Mouse (Mus musculus) lung, adult 18-20 months (tissue): ENCODE measurements around the gene Haus2.
"Not testable (repeated sequence)": the region's sequence is repeated elsewhere in the genome, so short reads cannot be mapped to it uniquely, and the experiment has no call there.

Experiments
- DNase-seq, 2 experiments: peaks; one replicate each; pipeline ENCODE4 v3.0.0; 2022; ENCODE audit warnings: mixed read lengths in 2 of 2

The Haus2 gene

GRCm38 (mm10) chr2:120608830-120609723, at the start of gene Haus2, which contains the start of gene Lrrc57:
TSS of gene Haus2 (plus strand) at chr2:120609383.
TSS of gene Lrrc57 (minus strand) at chr2:120609520.
- peak; percentile 88 to 92 for DNase-seq

GRCm38 (mm10) chr2:120561524-120561923, 47.7 kb upstream of the Haus2 start:
- no peak for DNase-seq

GRCm38 (mm10) chr2:120562859-120563234, 46.3 kb upstream of the Haus2 start:
- DNase-seq = no peak

GRCm38 (mm10) chr2:120563235-120563990, 45.8 kb upstream of the Haus2 start, which contains the start of gene Zfp106:
TSS of gene Zfp106 (minus strand) at chr2:120563843.
- DNase-seq = peak; percentile 90 to 92

GRCm38 (mm10) chr2:120564548-120565188, 44.5 kb upstream of the Haus2 start:
- DNase-seq = not testable (repeated sequence)

- no peak for DNase-seq
Observed at GRCm38 (mm10) chr2:120565363-120565762, 43.8 kb upstream of the Haus2 start.

GRCm38 (mm10) chr2:120566886-120567797, 42.0 kb upstream of the Haus2 start, which contains the start of gene Snap23:
TSS of gene Snap23 (plus strand) at chr2:120567671.
- DNase-seq = peak; percentile 96 to 97

GRCm38 (mm10) chr2:120567798-120568320, 41.3 kb upstream of the Haus2 start:
- DNase-seq = no peak

- DNase-seq = no peak
Observed at GRCm38 (mm10) chr2:120571081-120571480, 38.1 kb upstream of the Haus2 start.

GRCm38 (mm10) chr2:120572161-120572560, 37.0 kb upstream of the Haus2 start:
- not testable (repeated sequence) for DNase-seq

- no peak for DNase-seq
Observed at GRCm38 (mm10) chr2:120575121-120575520, 34.1 kb upstream of the Haus2 start.

GRCm38 (mm10) chr2:120575978-120576377, 33.2 kb upstream of the Haus2 start:
- DNase-seq = no peak

- DNase-seq = no peak
Observed at GRCm38 (mm10) chr2:120577799-120578198, 31.4 kb upstream of the Haus2 start.

GRCm38 (mm10) chr2:120578286-120578685, 30.9 kb upstream of the Haus2 start:
- DNase-seq = peak in 1 of 2 experiments; percentile 60

- no peak for DNase-seq
Observed at GRCm38 (mm10) chr2:120589759-120590158, 19.4 kb upstream of the Haus2 start.

- DNase-seq = no peak
Observed at GRCm38 (mm10) chr2:120592227-120592626, 17.0 kb upstream of the Haus2 start.

- no peak for DNase-seq
Observed at GRCm38 (mm10) chr2:120597734-120598133, 11.4 kb upstream of the Haus2 start.

- no peak for DNase-seq
Observed at GRCm38 (mm10) chr2:120599506-120599905, 9.7 kb upstream of the Haus2 start.

GRCm38 (mm10) chr2:120606021-120606690, 3.0 kb upstream of the Haus2 start:
- DNase-seq = no peak

GRCm38 (mm10) chr2:120616279-120617163, 7.3 kb downstream of the Haus2 start:
- DNase-seq = no peak
